Comparison of ENCODE assay signal across 8 mouse cellular contexts in the genomic region with DNA sequence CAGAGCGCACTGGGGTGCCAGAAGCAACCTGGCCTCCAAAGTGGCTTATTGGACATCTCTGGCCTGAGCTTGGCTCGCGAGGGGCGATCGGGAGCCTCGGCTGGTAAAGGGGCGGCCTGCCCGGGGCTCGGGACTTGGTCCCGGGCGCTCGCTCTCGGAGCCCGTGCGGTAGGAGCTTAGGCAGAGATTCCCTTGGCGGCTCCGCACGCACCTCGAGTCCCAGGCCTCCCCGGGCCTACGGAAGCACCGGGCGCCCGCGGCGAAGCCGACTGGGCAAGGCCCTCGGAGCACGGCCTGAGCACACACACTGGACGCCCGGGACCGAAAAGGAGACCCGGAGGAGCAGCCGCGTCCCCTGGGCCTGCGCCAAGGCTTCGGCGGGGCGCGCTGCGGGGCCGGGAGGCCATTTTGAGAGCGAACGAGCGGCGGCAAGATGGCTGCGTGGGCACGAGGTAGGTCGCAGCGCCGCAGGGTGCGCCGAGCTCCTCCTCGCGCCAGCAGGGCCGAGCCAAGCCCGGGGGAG. TPM values are rescaled to one million over a fixed set of nuclear protein-coding genes. Genes with fewer than 3 reads are reported as not detected.
DNase-seq lines count a peak whose midpoint lies in the region; ATAC-seq and TF ChIP-seq lines count a peak whose summit lies in the region.

No protein-coding gene starts in this region.

- 2% methylated on average over 56 of the region's 57 CpGs for WGBS in kidney, postnatal 0 days
- WGBS in hindbrain, embryonic 11.5 days: under 1% methylated on average over 48 of the region's 57 CpGs
- 3% methylated on average over 57 of the region's 57 CpGs for WGBS in midbrain, embryonic 15.5 days

- no peaks in the 10 kb centered on the region for H3K36me3 ChIP-seq in kidney, postnatal 0 days (ENCODE audit: insufficient read depth, low read length)
- H3K36me3 ChIP-seq in hindbrain, embryonic 11.5 days (ENCODE audit: control insufficient read depth, insufficient read depth, low read length): no peaks in the 10 kb centered on the region
- H3K36me3 ChIP-seq in midbrain, embryonic 15.5 days (replicated peaks): no peaks in the 10 kb centered on the region

- peak overlapping the region; percentile 35 for H3K4me3 ChIP-seq in kidney, postnatal 0 days (replicated peaks; ENCODE audit: low read depth, low read length)
- H3K4me3 ChIP-seq in hindbrain, embryonic 11.5 days (ENCODE audit: low read depth, low read length): peak overlapping the region; percentile 27
- H3K4me3 ChIP-seq in midbrain, embryonic 15.5 days: peak overlapping the region; percentile 39

- DNase-seq in kidney, postnatal 0 days (ENCODE audit: low spot score): no peak
- no peak for DNase-seq in kidney, adult 9 months
- DNase-seq in cerebellum, adult 9-11 months: peak; percentile 82
- peak; percentile 76 for DNase-seq in hindbrain, embryonic 11.5 days (ENCODE audit: low spot score)
- DNase-seq in ovary, postnatal 14 days (ENCODE audit: low spot score): no peak
- no peak for DNase-seq in spleen, postnatal 36 days (ENCODE audit: low spot score in 2 of 2)
- DNase-seq in natural killer cell, adult 2 months (ENCODE audit: low spot score in 2 of 2): no peak

- H3K9me3 ChIP-seq in kidney, postnatal 0 days (replicated peaks; ENCODE audit: low read length): no peaks in the 10 kb centered on the region
- H3K9me3 ChIP-seq in hindbrain, embryonic 11.5 days (ENCODE audit: control insufficient read depth, low read length): no peaks in the 10 kb centered on the region
- H3K9me3 ChIP-seq in midbrain, embryonic 15.5 days: no peaks in the 10 kb centered on the region

- no peak for TF ChIP-seq CTCF in kidney, postnatal 0 days (IDR thresholded peaks at IDR 0.05; ENCODE audit: low read depth)

- peak overlapping the region; percentile 41; the same call in 1 of the 2 replicates for H3K9ac ChIP-seq in kidney, postnatal 0 days (ENCODE audit: low read depth, low read length)
- peak overlapping the region; percentile 79 for H3K9ac ChIP-seq in hindbrain, embryonic 11.5 days (ENCODE audit: low read depth, low read length)
- peak overlapping the region; percentile 50 for H3K9ac ChIP-seq in midbrain, embryonic 15.5 days

- ATAC-seq in kidney, postnatal 0 days (replicated peaks; ENCODE audit: low FRiP score, low read depth): no peak
- peak; percentile 8; the same call in 1 of the 2 replicates for ATAC-seq in hindbrain, embryonic 11.5 days (ENCODE audit: low FRiP score)
- ATAC-seq in midbrain, embryonic 15.5 days (replicated peaks): no peak

- H3K27ac ChIP-seq in kidney, postnatal 0 days: no peak overlapping the region
- H3K27ac ChIP-seq in hindbrain, embryonic 11.5 days (ENCODE audit: low read depth, low read length): peak overlapping the region; percentile 99
- peak overlapping the region; percentile 85 for H3K27ac ChIP-seq in midbrain, embryonic 15.5 days

- H3K27me3 ChIP-seq in kidney, postnatal 0 days (ENCODE audit: insufficient read depth, low read length): peaks cover 80% of the 10 kb centered on the region
- peaks cover 22% of the 10 kb centered on the region for H3K27me3 ChIP-seq in hindbrain, embryonic 11.5 days (ENCODE audit: control insufficient read depth, insufficient read depth, low read length)
- 0 out of 2 replicates have a peak, but pooled peaks cover 5% of the 10 kb centered on the region for H3K27me3 ChIP-seq in midbrain, embryonic 15.5 days (replicated peaks)

- H3K4me1 ChIP-seq in kidney, postnatal 0 days (replicated peaks; ENCODE audit: insufficient read depth, low read length): peaks cover 4% of the 10 kb centered on the region; the same call in 1 of the 2 replicates
- H3K4me1 ChIP-seq in hindbrain, embryonic 11.5 days (replicated peaks; ENCODE audit: control insufficient read depth, insufficient read depth, low read length): peaks cover 38% of the 10 kb centered on the region
- peaks cover 72% of the 10 kb centered on the region for H3K4me1 ChIP-seq in midbrain, embryonic 15.5 days

- peak overlapping the region; percentile 64 for H3K4me2 ChIP-seq in kidney, postnatal 0 days (ENCODE audit: low read length)
- peak overlapping the region; percentile 57 for H3K4me2 ChIP-seq in hindbrain, embryonic 11.5 days (replicated peaks; ENCODE audit: low read depth, low read length)
- H3K4me2 ChIP-seq in midbrain, embryonic 15.5 days: peak overlapping the region; percentile 61

RNA-seq across cellular contexts. Expression of a gene that starts 49.1 kb away (rescaled TPM):
- 22.6 and 22.8 TPM in 2 replicates for polyA plus RNA-seq in kidney, postnatal 0 days (2015; fragmentation: Nextera tagmentation; extraction: Ambion mirVana)
- polyA plus RNA-seq in hindbrain, embryonic 11.5 days (2014; fragmentation: Nextera tagmentation; extraction: Ambion mirVana): 22.5 and 26.3 TPM in 2 replicates
- 22.7 and 27.0 TPM in 2 replicates for polyA plus RNA-seq in midbrain, embryonic 15.5 days (2015; fragmentation: Nextera tagmentation; extraction: Ambion mirVana)

Comparison
In these comparisons a context has a peak if more than half of its experiments do, and no peak if none do; other contexts are left out.
1. DNase-seq: peak in cerebellum, adult 9-11 months (single experiment) and hindbrain, embryonic 11.5 days (single experiment); none in kidney, postnatal 0 days (single experiment), kidney, adult 9 months (single experiment), ovary, postnatal 14 days (single experiment), spleen, postnatal 36 days (0 of 2) and natural killer cell, adult 2 months (0 of 2).
2. Peak in every context shown above with its lines, with median percentiles within 50 percentile points of each other: H3K4me2 ChIP-seq, H3K4me3 ChIP-seq and H3K9ac ChIP-seq.